Mouse (Mus musculus) kidney, embryonic 16.5 days (tissue): Measurements from ENCODE around the gene Amz2. TPM values are rescaled to one million over a fixed set of nuclear protein-coding genes. Genes with fewer than 3 reads are reported as not detected.
"Not testable (repeated sequence)": the region's sequence is repeated elsewhere in the genome, so short reads cannot be mapped to it uniquely, and the experiment has no call there.

Source experiments
- ATAC-seq: fragments of 200-750 bp; cut with Nextera tagmentation; 2 replicates; pipeline ENCODE4 v1.8.0; 2017; ENCODE audit warnings: moderate TSS enrichment; ENCODE audit not compliant: low FRiP score, low TSS enrichment
- H3K27ac ChIP-seq: fragments of 300-500 bp; sonication (generic); 2 replicates; pipeline ENCODE4 v1.5.1; 2014; ENCODE audit warnings: low read length
- H3K27me3 ChIP-seq: fragments of 300-500 bp; sonication (generic); 2 replicates; pipeline ENCODE4 v1.6.1; 2014; ENCODE audit warnings: low read length, control low read depth, mixed read lengths; ENCODE audit not compliant: insufficient read depth
- H3K36me3 ChIP-seq: fragments of 300-500 bp; sonication (generic); 2 replicates; pipeline ENCODE4 v1.6.1; 2014; ENCODE audit warnings: low read length, control low read depth, mixed read lengths; ENCODE audit not compliant: insufficient read depth
- H3K4me1 ChIP-seq: fragments of 300-500 bp; sonication (generic); 2 replicates; pipeline ENCODE4 v1.6.1; 2014; ENCODE audit warnings: low read length, control low read depth, mixed read lengths; ENCODE audit not compliant: insufficient read depth
- H3K4me2 ChIP-seq: fragments of 300-500 bp; sonication (generic); replicated peaks from 2 replicates; pipeline ENCODE4 v1.6.1; 2014; ENCODE audit warnings: low read depth, low read length
- H3K4me3 ChIP-seq: fragments of 300-500 bp; sonication (generic); 2 replicates; pipeline ENCODE4 v1.5.1; 2014; ENCODE audit warnings: mild to moderate bottlenecking, low read length
- H3K9ac ChIP-seq: fragments of 300-500 bp; sonication (generic); replicated peaks from 2 replicates; pipeline ENCODE4 v1.6.1; 2014; ENCODE audit warnings: low read length
- H3K9me3 ChIP-seq: fragments of 300-500 bp; sonication (generic); 2 replicates; pipeline ENCODE4 v1.6.1; 2016; ENCODE audit warnings: low read length, control low read depth
- WGBS: fragments of 180-500 bp; shearing (Covaris S2); extraction: QIAGEN DNeasy Blood & Tissue Kit; methylation state at CpG from one replicate; pipeline ENCODE4 v1.1.7; 2014; 5-methylcytosine and 5-hydroxymethylcytosine counted together
- polyA plus RNA-seq: library from polyadenylated mRNA; unstranded; fragments of >200 nt; fragmentation: Nextera tagmentation; extraction: Ambion mirVana; gene quantifications from 2 replicates; pipeline ENCODE4 v1.2.1, GENCODE M21; 2015

Gene Amz2
- polyA plus RNA-seq, 1 experiment from 2014 or later, result 42.7 TPM

DNA sequence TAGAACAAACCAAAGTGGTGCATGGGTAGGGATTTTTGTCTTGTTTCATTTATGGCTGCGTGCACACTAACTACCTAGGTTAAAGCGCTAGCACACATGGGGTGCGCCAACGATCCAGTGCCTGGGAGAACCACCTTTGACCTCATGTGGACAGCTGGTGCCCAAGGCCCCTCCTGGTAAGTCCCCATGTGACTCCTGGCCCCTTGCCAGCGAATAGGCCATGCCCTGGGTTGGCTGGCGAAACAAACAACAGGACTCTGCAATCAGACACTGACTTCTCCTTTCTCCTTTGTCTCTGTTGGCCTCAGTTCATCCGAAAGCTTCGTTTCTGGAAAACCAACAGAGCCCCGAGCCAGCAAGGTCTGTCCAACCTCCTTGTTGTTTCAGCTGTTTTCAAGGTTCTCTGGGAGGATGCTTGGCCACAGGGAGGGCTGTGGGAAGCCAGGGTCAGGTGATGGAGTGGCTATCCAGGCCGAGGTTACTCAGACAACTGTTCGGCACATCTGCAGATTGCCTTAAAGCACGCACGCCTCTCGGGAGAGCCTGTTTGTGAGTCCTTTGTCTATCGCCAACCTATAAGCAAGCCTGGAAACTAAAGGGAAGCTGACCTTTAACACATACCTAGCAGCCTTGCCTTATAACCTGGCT, 59.8 kb downstream of the Amz2 start:
- 52% methylated on average over 15 of the region's 15 CpGs for WGBS
- Histone ChIP-seq H3K4me2 (no peak overlapping the region), H3K27ac (no peak overlapping the region), H3K27me3 (no peaks in the 10 kb centered on the region), H3K36me3 (no peaks in the 10 kb centered on the region), H3K4me1 (no peaks in the 10 kb centered on the region), H3K9ac (no peak overlapping the region), H3K4me3 (no peak overlapping the region), H3K9me3 (no peaks in the 10 kb centered on the region)
- no peak for ATAC-seq

DNA sequence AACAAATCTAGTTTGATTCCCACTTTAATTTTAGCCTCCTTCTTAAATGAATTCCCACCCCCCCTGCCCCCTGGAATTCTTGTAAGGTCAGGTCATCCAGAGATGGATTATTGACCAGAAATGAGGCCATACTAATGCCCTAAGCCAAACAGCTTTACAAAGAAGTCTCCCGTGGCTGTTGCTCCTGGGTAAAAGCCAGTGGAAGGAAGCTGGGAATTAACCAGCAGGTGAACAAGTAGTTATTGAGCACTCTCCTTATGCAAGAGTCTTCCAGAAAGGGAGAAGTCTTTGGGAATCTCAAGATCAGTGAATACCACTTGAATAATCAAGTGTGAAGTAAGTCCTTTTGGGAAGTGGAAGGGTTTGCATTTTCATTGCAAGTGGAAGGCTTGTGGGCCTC, 61.4 kb downstream of the Amz2 start:
- Histone ChIP-seq H3K4me3 (no peak overlapping the region), H3K27ac (no peak overlapping the region), H3K27me3 (no peaks in the 10 kb centered on the region), H3K9me3 (no peaks in the 10 kb centered on the region), H3K4me2 (no peak overlapping the region), H3K9ac (no peak overlapping the region), H3K36me3 (no peaks in the 10 kb centered on the region), H3K4me1 (no peaks in the 10 kb centered on the region)
- no peak for ATAC-seq
- WGBS, result 68% methylated on average over 1 of the region's 1 CpGs

DNA sequence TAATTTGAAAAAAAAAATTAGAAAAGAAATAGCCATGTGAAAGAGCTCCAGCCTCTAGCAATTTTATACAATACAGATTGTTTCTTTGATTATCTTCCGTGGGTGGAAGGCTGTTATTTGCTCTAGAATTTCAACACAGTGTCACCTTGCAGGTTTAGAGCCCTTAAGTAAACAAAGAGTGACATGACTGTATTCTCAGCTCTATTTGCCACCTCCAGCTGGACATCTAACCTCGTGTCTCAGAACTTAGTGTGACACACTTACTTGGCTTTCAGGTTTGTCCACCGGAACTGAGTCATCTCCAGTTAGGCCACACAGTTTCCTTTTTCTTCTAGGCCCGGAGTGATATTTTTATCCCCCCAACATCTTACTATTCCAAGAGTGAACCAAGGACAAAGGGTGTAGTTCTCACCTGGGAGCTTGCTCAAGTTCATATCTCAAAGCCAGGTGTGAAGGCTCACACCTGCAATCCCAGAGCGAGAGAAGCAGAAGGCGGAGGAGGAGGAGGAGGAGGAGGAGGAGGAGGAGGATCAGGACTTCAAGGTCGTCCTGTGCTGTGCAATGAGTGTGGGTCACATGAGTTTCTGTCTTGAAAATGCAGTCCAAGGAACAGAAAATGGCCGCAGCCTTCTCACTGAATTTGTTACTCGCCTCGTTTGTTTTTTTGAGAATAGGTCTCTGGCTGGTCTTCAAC, 62.4 kb downstream of the Amz2 start:
- Histone ChIP-seq H3K36me3 (no peaks in the 10 kb centered on the region), H3K9ac (no peak overlapping the region), H3K4me2 (no peak overlapping the region), H3K4me3 (no peak overlapping the region), H3K27me3 (no peaks in the 10 kb centered on the region), H3K27ac (no peak overlapping the region), H3K4me1 (no peaks in the 10 kb centered on the region), H3K9me3 (no peaks in the 10 kb centered on the region)
- ATAC-seq, result no peak
- 71% methylated on average over 10 of the region's 10 CpGs for WGBS

- Histone ChIP-seq H3K4me2 (no peak overlapping the region), H3K27me3 (no peaks in the 10 kb centered on the region), H3K4me1 (peaks cover 6% of the 10 kb centered on the region), H3K9ac (no peak overlapping the region), H3K36me3 (no peaks in the 10 kb centered on the region), H3K9me3 (no peaks in the 10 kb centered on the region), H3K27ac (no peak overlapping the region), H3K4me3 (no peak overlapping the region)
- no peak for ATAC-seq
- 58% methylated on average over 2 of the region's 2 CpGs for WGBS
These were observed 64.0 kb downstream of the Amz2 start for GRCm38 (mm10) chr11:109489763-109490162.

- 84% methylated on average over 4 of the region's 4 CpGs for WGBS
- no peak overlapping the region for H3K27ac ChIP-seq
- no peak overlapping the region for H3K4me3 ChIP-seq
- H3K4me2 ChIP-seq, result no peak overlapping the region
- no peaks in the 10 kb centered on the region for H3K36me3 ChIP-seq
- H3K27me3 ChIP-seq, result no peaks in the 10 kb centered on the region
- H3K9ac ChIP-seq, result no peak overlapping the region
- no peaks in the 10 kb centered on the region for H3K9me3 ChIP-seq
- H3K4me1 ChIP-seq, result peaks cover 22% of the 10 kb centered on the region
- no peak for ATAC-seq
These were observed 66.1 kb downstream of the Amz2 start for GRCm38 (mm10) chr11:109491844-109492243.

GRCm38 (mm10) chr11:109492847-109493464, 67.2 kb downstream of the Amz2 start:
- H3K27ac ChIP-seq, H3K36me3 ChIP-seq, H3K9me3 ChIP-seq, H3K4me2 ChIP-seq, H3K9ac ChIP-seq, H3K27me3 ChIP-seq, ATAC-seq, H3K4me3 ChIP-seq: not testable (repeated sequence)
- 49% methylated on average over 8 of the region's 8 CpGs for WGBS
- H3K4me1 ChIP-seq, result peaks cover 24% of the 10 kb centered on the region

DNA sequence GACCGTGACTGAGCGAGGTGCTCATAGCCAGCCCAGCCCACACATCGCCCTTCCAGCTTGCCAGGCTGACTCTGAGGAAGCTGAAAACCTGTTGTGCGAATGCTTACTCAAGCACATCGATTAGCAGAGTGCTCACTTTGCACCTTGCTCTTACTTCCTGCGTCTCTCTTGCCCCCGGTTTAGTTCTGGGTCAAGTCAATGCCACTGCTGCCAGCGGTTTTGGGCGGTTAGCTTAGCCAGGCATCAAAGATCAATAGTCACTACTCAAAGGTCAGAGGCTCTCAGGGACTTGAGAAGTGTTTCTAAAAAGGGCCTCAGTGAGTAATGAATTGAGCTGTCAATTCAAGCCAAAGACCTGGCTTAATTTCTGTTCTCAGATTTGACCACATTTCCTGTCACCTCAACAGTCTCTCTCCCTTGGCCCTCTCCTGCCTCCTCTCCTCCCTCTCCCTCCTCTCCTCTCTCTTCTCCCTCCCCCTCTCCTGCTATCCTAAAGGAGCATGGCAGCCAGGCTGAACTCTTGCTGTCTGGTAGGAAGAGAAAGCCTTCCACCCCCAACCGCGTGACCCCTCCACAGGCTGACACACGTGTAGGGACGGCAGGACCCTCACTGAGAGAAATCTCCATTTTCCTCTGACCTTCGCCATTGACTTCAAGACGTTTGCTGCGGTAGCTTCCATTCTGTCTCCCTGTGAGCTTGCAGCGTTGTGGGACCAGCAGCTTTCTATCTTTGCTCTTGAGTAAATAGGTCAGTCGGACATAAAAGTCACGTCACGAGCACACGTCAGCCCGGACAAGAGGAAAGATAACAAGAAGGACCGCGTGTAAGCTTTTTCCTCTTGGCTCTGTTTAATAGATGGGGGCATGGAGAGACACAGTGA, 69.4 kb downstream of the Amz2 start:
- Histone ChIP-seq H3K27ac (peak overlapping the region; percentile 80), H3K36me3 (no peaks in the 10 kb centered on the region), H3K4me2 (peak overlapping the region; percentile 35), H3K4me3 (0 out of 2 replicates have a peak overlapping the region, but pooled peaks have one; percentile 4), H3K9ac (no peak overlapping the region), H3K4me1 (peaks cover 33% of the 10 kb centered on the region), H3K9me3 (no peaks in the 10 kb centered on the region), H3K27me3 (no peaks in the 10 kb centered on the region)
- ATAC-seq, result peak; percentile 69
- WGBS, result 12% methylated on average over 24 of the region's 24 CpGs

DNA sequence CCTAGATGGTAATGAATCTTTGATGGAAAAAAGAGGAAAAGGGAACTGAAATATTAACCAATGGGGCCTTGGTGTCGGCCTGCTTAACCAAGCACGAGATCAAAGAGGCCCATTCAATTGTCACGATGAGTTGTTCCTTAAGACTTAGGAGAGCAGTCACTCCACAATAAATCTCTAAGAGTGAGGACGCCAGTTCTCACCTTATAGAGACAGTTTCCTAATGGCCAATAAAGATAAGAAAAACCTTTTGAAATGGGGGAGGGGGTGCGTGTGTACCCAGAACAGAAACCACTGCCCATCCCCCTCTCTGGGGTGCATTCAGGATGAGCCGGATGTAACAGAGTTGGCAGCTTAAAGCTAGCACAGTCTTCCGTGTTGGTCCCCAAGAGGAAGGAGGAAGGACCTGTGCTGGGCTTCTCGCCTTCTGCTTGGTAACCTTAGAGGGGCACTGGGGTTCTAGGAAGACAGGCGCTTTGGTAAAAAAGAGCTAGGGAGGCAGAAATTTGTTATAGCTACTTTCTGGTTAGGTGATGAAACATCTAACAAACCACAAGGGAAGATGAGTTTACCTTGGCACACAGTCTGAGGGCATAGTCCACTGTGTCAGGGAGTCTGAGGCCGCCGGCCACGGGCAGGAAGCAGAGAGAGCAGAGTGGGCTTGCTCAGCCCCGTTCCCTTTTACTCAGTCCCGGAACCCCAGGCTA, 70.2 kb downstream of the Amz2 start:
- no peak overlapping the region for H3K4me3 ChIP-seq
- no peaks in the 10 kb centered on the region for H3K27me3 ChIP-seq
- peak overlapping the region; percentile 35 for H3K4me2 ChIP-seq
- H3K9me3 ChIP-seq, result no peaks in the 10 kb centered on the region
- H3K27ac ChIP-seq, result peak overlapping the region; percentile 80
- H3K4me1 ChIP-seq, result peaks cover 33% of the 10 kb centered on the region
- ATAC-seq, result peak; percentile 61
- H3K36me3 ChIP-seq, result no peaks in the 10 kb centered on the region
- no peak overlapping the region for H3K9ac ChIP-seq
- 12% methylated on average over 14 of the region's 14 CpGs for WGBS

DNA sequence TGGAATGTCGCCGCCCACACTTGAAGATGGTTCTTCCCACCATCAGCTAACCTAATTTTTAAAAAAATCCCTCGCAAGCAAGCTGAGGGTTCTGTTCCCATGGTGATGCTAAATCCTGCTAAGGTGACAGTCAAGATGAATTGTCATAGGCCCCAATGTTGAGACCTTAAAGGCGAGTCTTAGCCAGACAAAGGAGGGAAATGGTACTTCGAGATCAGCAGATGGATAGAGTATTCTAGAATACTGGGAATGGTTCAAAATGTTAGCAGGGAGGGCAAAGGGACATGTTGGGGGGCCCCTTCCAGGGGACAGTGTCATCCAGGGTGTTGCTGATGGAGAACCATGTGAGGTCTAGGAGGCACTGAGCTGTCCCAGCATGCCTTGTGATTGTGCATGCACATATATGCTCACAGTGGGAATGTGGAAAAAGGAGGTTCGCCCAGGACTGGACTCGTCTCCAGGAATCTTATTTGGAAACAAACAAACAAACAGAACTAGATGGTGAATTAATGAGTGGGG, 70.8 kb downstream of the Amz2 start:
- 65% methylated on average over 7 of the region's 7 CpGs for WGBS

More for the DNA sequence above, 70.8 kb downstream of the Amz2 start:
- peak overlapping the region; percentile 65; the same call in 1 of the 2 replicates for H3K27ac ChIP-seq
- no peak overlapping the region for H3K9ac ChIP-seq
- H3K36me3 ChIP-seq, result no peaks in the 10 kb centered on the region
- no peaks in the 10 kb centered on the region for H3K27me3 ChIP-seq
- H3K4me1 ChIP-seq, result peaks cover 33% of the 10 kb centered on the region
- ATAC-seq, result no peak
- no peaks in the 10 kb centered on the region for H3K9me3 ChIP-seq
- no peak overlapping the region for H3K4me3 ChIP-seq
- H3K4me2 ChIP-seq, result no peak overlapping the region
